Mouse (Mus musculus) lung, postnatal 0 days (tissue): ENCODE data around the gene Ctns.

Source experiments
- CTCF ChIP-seq: IDR thresholded peaks from 2 replicates; pipeline ENCODE4 v1.5.1; 2016; ENCODE audit warnings: antibody characterized with exemption, mild to moderate bottlenecking
- EP300 ChIP-seq: IDR thresholded peaks from 2 replicates; pipeline ENCODE4 v1.6.1; 2016; ENCODE audit warnings: antibody characterized with exemption, mild to moderate bottlenecking, control low read depth

DNA sequence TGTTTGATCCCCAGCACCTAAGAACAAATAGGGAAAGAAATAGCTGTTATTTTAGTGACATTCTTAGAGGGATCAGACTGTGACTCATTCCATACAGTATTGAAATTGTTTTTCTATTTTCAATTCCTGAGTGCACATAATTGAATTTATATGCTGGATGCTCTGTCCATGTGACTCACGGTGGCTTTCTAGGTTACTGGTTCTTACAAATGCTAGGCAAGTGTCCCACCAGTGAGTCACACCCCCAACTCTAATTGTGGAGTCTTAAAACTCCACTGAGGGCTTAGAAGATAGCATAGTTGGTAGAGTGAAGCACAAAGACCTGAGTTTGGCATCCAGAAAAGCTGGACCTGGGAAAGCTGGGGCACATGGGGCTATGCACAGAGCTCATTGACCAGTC, 21.8 kb upstream of the Ctns start:
- no peak for TF ChIP-seq EP300
- no peak for TF ChIP-seq CTCF
